Mouse (Mus musculus): Measurements from ENCODE around the gene Alg2. TPM values are rescaled to one million over a fixed set of nuclear protein-coding genes. Genes with fewer than 3 reads are reported as not detected.

The Alg2 gene
- polyA plus RNA-seq (2017; shearing (Covaris generic)), result 18.2 TPM

GRCm38 (mm10) chr4:47473968-47474729, at the start of gene Alg2, which contains the start of gene Sec61b:
Alg2 (minus strand) TSS chr4:47474333.
Sec61b (plus strand) TSS chr4:47474658.

Other genes starting within 250 kb of the Alg2 start
- 72.3 TPM for gene Tgfbr1, start 121.1 kb downstream of the Alg2 start, polyA plus RNA-seq (2017; shearing (Covaris generic))
- 208 TPM for gene Sec61b, start 325 bp upstream of the Alg2 start, polyA plus RNA-seq (2017; shearing (Covaris generic))